Mouse (Mus musculus) embryonic fibroblast, embryonic 13.5 days (primary cell): Measurements from ENCODE around the gene Arsk.

ENCODE experiments used
- CTCF ChIP-seq: IDR thresholded peaks from 2 replicates; pipeline ENCODE4 v1.5.1; 2011; ENCODE audit warnings: mild to moderate bottlenecking, control low read depth, low read length, moderate library complexity, borderline replicate concordance; ENCODE audit not compliant: insufficient read depth
- POLR2A ChIP-seq: IDR thresholded peaks from 2 replicates; pipeline ENCODE4 v1.6.1; 2011; ENCODE audit warnings: low read depth, mild to moderate bottlenecking, control low read depth, low read length, moderate library complexity

DNA sequence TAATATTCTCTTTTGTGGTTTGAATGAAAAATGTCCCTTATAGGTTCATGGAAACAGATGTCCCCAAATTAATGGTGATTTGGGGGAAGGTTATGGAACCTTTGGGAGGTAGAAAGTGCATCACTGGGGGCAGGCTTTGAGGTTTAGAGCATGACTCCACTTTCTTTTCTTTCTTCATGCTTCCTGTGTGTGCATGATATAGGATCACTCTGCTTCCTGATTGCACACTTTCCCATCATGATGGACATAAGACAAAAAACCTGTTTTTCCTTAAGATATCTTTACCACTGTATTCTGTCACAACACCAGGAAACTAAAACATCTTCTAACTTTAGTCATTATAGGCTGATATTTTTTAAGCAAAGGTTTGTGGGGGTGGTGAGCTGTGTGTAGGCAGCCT lies 53.5 kb downstream of the Arsk start:
- TF ChIP-seq CTCF (no peak), POLR2A (no peak)
